Mouse (Mus musculus) midbrain, embryonic 11.5 days (tissue): ENCODE data around the gene Chchd6. TPM values are rescaled to one million over a fixed set of nuclear protein-coding genes. Genes with fewer than 3 reads are reported as not detected.

Experiments used
- ATAC-seq: fragments of 200-750 bp; cut with Nextera tagmentation; 2 replicates; pipeline ENCODE4 v1.8.0; 2017; ENCODE audit warnings: moderate TSS enrichment, moderate library complexity; ENCODE audit not compliant: low FRiP score
- DNase-seq: peaks from one replicate; pipeline ENCODE4 v3.0.0; 2015; ENCODE audit warnings: low spot score; ENCODE audit errors: missing footprints
- H3K27ac ChIP-seq: fragments of 300-500 bp; sonication (generic); 2 replicates; pipeline ENCODE4 v1.5.1; 2014; ENCODE audit warnings: low read depth, low read length
- H3K27me3 ChIP-seq: fragments of 300-500 bp; sonication (generic); 2 replicates; pipeline ENCODE4 v1.6.1; 2014; ENCODE audit warnings: mild to moderate bottlenecking, low read length, moderate library complexity, mixed read lengths; ENCODE audit not compliant: control insufficient read depth, insufficient read depth
- H3K36me3 ChIP-seq: fragments of 300-500 bp; sonication (generic); 2 replicates; pipeline ENCODE4 v1.6.1; 2014; ENCODE audit warnings: mild to moderate bottlenecking, low read length, moderate library complexity, mixed read lengths; ENCODE audit not compliant: control insufficient read depth, insufficient read depth
- H3K4me1 ChIP-seq: fragments of 300-500 bp; sonication (generic); 2 replicates; pipeline ENCODE4 v1.6.1; 2014; ENCODE audit warnings: low read length; ENCODE audit not compliant: control insufficient read depth, insufficient read depth
- H3K4me2 ChIP-seq: fragments of 300-500 bp; sonication (generic); 2 replicates; pipeline ENCODE4 v1.6.1; 2014; ENCODE audit warnings: mild to moderate bottlenecking, moderate library complexity
- H3K4me3 ChIP-seq: fragments of 300-500 bp; sonication (generic); 2 replicates; pipeline ENCODE4 v1.5.1; 2014; ENCODE audit warnings: low read depth, low read length
- H3K9ac ChIP-seq: fragments of 300-500 bp; sonication (generic); 2 replicates; pipeline ENCODE4 v1.6.1; 2014; ENCODE audit warnings: low read length
- H3K9me3 ChIP-seq: fragments of 300-500 bp; sonication (generic); 2 replicates; pipeline ENCODE4 v1.6.1; 2016; ENCODE audit warnings: low read length; ENCODE audit not compliant: control insufficient read depth
- WGBS: fragments of 180-500 bp; shearing (Covaris S2); extraction: QIAGEN DNeasy Blood & Tissue Kit; methylation state at CpG from one replicate; pipeline ENCODE4 v1.1.7; 2014; 5-methylcytosine and 5-hydroxymethylcytosine counted together
- polyA plus RNA-seq: library from polyadenylated mRNA; unstranded; fragments of >200 nt; fragmentation: Nextera tagmentation; extraction: Ambion mirVana; gene quantifications from 2 replicates; pipeline ENCODE4 v1.2.1, GENCODE M21; 2014

Chchd6 gene
- polyA plus RNA-seq, 1 experiment from 2014 or later: 103 TPM

DNA sequence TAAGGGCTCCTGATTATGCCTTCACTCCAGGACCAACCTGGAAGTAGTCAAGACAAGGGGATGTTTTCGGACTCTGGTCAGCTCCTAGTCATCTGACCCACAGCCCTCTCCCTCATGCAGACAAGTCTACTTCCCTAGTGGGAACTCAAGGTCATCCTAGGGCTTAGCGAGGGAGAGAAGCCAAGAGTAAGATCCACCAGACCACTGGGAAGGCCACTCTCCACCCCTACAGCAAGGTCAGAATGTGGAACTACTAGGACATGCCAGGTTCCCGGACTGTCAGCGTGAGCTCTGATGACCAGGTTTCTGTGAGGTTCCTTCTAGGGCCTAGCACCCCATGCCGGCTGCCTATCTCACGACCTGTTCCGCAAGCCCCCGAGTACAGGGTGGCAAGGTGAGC, 256.7 kb downstream of the Chchd6 start:
- ATAC-seq (no peak), DNase-seq (no peak)
- 94% methylated on average over 8 of the region's 8 CpGs for WGBS
- H3K9ac ChIP-seq: no peak overlapping the region
- H3K4me3 ChIP-seq: no peak overlapping the region
- H3K27me3 ChIP-seq: no peaks in the 10 kb centered on the region
- peaks cover 38% of the 10 kb centered on the region for H3K36me3 ChIP-seq
- H3K4me2 ChIP-seq: no peak overlapping the region
- no peak overlapping the region for H3K27ac ChIP-seq
- peaks cover 12% of the 10 kb centered on the region for H3K4me1 ChIP-seq
- no peaks in the 10 kb centered on the region for H3K9me3 ChIP-seq

GRCm38 (mm10) chr6:89337574-89337973, 257.9 kb downstream of the Chchd6 start:
- no peak overlapping the region for H3K4me2 ChIP-seq
- no peaks in the 10 kb centered on the region for H3K9me3 ChIP-seq
- H3K4me1 ChIP-seq: peaks cover 18% of the 10 kb centered on the region
- WGBS: 65% methylated on average over 9 of the region's 9 CpGs
- H3K27ac ChIP-seq: no peak overlapping the region
- H3K36me3 ChIP-seq: peaks cover 44% of the 10 kb centered on the region
- no peak overlapping the region for H3K9ac ChIP-seq
- no peak for ATAC-seq
- no peaks in the 10 kb centered on the region for H3K27me3 ChIP-seq
- DNase-seq: no peak
- H3K4me3 ChIP-seq: no peak overlapping the region

- Histone ChIP-seq H3K4me3 (no peak overlapping the region), H3K9me3 (no peaks in the 10 kb centered on the region), H3K27me3 (no peaks in the 10 kb centered on the region), H3K9ac (no peak overlapping the region), H3K27ac (peak overlapping the region; percentile 15), H3K4me1 (peaks cover 18% of the 10 kb centered on the region), H3K36me3 (peaks cover 39% of the 10 kb centered on the region), H3K4me2 (no peak overlapping the region)
- peak; percentile 98 for DNase-seq
- WGBS: 49% methylated on average over 12 of the region's 12 CpGs
- ATAC-seq: peak; percentile 94
These were observed 261.3 kb downstream of the Chchd6 start for GRCm38 (mm10) chr6:89333964-89334702.

Other genes starting within 250 kb of the Chchd6 start
- 24.5 and 29.1 TPM in 2 replicates for gene Plxna1, start 233.0 kb downstream of the Chchd6 start, polyA plus RNA-seq
- 14.3 and 15.6 TPM in 2 replicates for gene Txnrd3, start 48.3 kb upstream of the Chchd6 start, polyA plus RNA-seq
- not detected in 2 replicates for gene Vmn1r40, start 111.9 kb upstream of the Chchd6 start, polyA plus RNA-seq
- gene Vmn1r41, start 145.1 kb upstream of the Chchd6 start, polyA plus RNA-seq: not detected in 2 replicates